ENCODE assay signal across 8 mouse cellular contexts in genomic region chr1:58677575-58677974, GRCm38 (mm10). TPM values are rescaled to one million over a fixed set of nuclear protein-coding genes. Genes with fewer than 3 reads are reported as not detected.
DNase-seq lines count a peak whose midpoint lies in the region; ATAC-seq and TF ChIP-seq lines count a peak whose summit lies in the region.

No protein-coding gene starts in this region.

- no peak overlapping the region for H3K4me2 ChIP-seq in liver, embryonic 11.5 days

- H3K36me3 ChIP-seq in liver, adult 2 months (ENCODE audit: control insufficient read depth, insufficient read depth, low read length), result no peaks in the 10 kb centered on the region
- no peaks in the 10 kb centered on the region for H3K36me3 ChIP-seq in liver, embryonic 11.5 days (ENCODE audit: control insufficient read depth, insufficient read depth, low read length)

- H3K9ac ChIP-seq in liver, adult 2 months (ENCODE audit: low read depth, low read length), result no peak overlapping the region
- no peak overlapping the region for H3K9ac ChIP-seq in liver, embryonic 11.5 days (ENCODE audit: low read depth, low read length)

- DNase-seq in adrenal gland, postnatal 10 days, result peak; percentile 41
- no peak for DNase-seq in adrenal gland, adult 2 months
- DNase-seq in liver, adult 2 months (ENCODE audit: extremely low read depth, low read depth, low spot score), result peak; percentile 27
- DNase-seq in liver, embryonic 11.5 days (ENCODE audit: low spot score), result no peak
- peak; percentile 38 for DNase-seq in c-Kit-positive CD71-positive TER-119-positive erythroid progenitor cells, embryonic 14.5 days (ENCODE audit: low spot score)
- no peak for DNase-seq in ovary, postnatal 36 days (ENCODE audit: low spot score)

- H3K79me2 ChIP-seq in liver, adult 2 months (ENCODE audit: control insufficient read depth, insufficient read depth, low read length), result no peaks in the 10 kb centered on the region

- TF ChIP-seq POLR2A in liver, adult 2 months (IDR thresholded peaks at IDR 0.05; ENCODE audit: extremely low read depth, insufficient read depth, low read length), result no peak

- H3K4me1 ChIP-seq in liver, adult 2 months (ENCODE audit: control insufficient read depth, insufficient read depth, low read length), result no peaks in the 10 kb centered on the region
- no peaks in the 10 kb centered on the region for H3K4me1 ChIP-seq in liver, embryonic 11.5 days (replicated peaks; ENCODE audit: control insufficient read depth, insufficient read depth, low read length)

- H3K4me3 ChIP-seq in liver, adult 2 months (ENCODE audit: insufficient read depth, low read depth, low read length), result no peak overlapping the region
- no peak overlapping the region for H3K4me3 ChIP-seq in liver, embryonic 11.5 days (ENCODE audit: low read depth, low read length)

- 87% methylated on average over 1 of the region's 1 CpGs for WGBS in liver, adult 2 months
- WGBS in liver, embryonic 11.5 days, result 76% methylated on average over 1 of the region's 1 CpGs

- TF ChIP-seq CTCF in liver, adult 2 months (IDR thresholded peaks at IDR 0.05; ENCODE audit: low read depth, low read length), result peak; percentile 28; the same call in 1 of the 2 replicates

- H3K27ac ChIP-seq in liver, adult 2 months (replicated peaks; ENCODE audit: insufficient read depth, low read depth, low read length), result no peak overlapping the region
- H3K27ac ChIP-seq in liver, embryonic 11.5 days (ENCODE audit: low read depth, low read length), result no peak overlapping the region

- no peaks in the 10 kb centered on the region for H3K27me3 ChIP-seq in liver, adult 2 months (ENCODE audit: control insufficient read depth, insufficient read depth, low read length)
- no peaks in the 10 kb centered on the region for H3K27me3 ChIP-seq in liver, embryonic 11.5 days (replicated peaks; ENCODE audit: control insufficient read depth, insufficient read depth, low read length)

- no peaks in the 10 kb centered on the region for H3K9me3 ChIP-seq in liver, embryonic 11.5 days (ENCODE audit: control insufficient read depth, low read length)

- no peak for ATAC-seq in liver, embryonic 11.5 days (replicated peaks; ENCODE audit: low FRiP score)
- ATAC-seq in hematopoietic stem cell, adult 5-6 weeks (replicated peaks in 1 of 2; ENCODE audit: insufficient read depth in 1 of 2, low FRiP score in 2 of 2, low TSS enrichment in 1 of 2, low read depth in 1 of 2, poor library complexity in 2 of 2, severe bottlenecking in 2 of 2), result peak; percentile 32 to 56; a peak in 2 of 4 replicates
- ATAC-seq in monocyte, adult 5-6 weeks (replicated peaks; ENCODE audit: insufficient number of reproducible peaks, low FRiP score, low TSS enrichment, poor library complexity, severe bottlenecking), result 0 out of 2 replicates have a peak, but pooled peaks have one; percentile 18

RNA-seq across cellular contexts. Expression of gene Als2cr12, which starts 18.2 kb away (rescaled TPM):
- total RNA-seq in adrenal gland, postnatal 10 days (2021), result 1 to 10 TPM; 4.8 to 6.2 TPM
- 1 to 10 TPM; 1.1 to 3.4 TPM for total RNA-seq in adrenal gland, adult 2 months (2021)
- polyA plus RNA-seq in adrenal gland, adult 2 months (2012; rRNA removed), result 0.46 TPM in 1 of 2 replicates, not detected in the other
- 0.13 and 0.74 TPM in 2 replicates for total RNA-seq in liver, adult 2 months (2014; rRNA removed)
- 0.07 TPM in 1 of 2 replicates, not detected in the other for polyA plus RNA-seq in liver, adult 2 months (2012; rRNA removed)
- not detected in 2 replicates for polyA plus RNA-seq in liver, embryonic 11.5 days (2014; fragmentation: Nextera tagmentation; extraction: Ambion mirVana)
- total RNA-seq in hematopoietic stem cell, adult 5-6 weeks (2017), result not detected in 2 replicates
- not detected in 3 replicates for total RNA-seq in monocyte, adult 5-6 weeks (2017)

RNA-seq across cellular contexts. Expression of gene Cflar, which starts 33.7 kb away (rescaled TPM):
- total RNA-seq in adrenal gland, postnatal 10 days (2021), result 100 to 1,000 TPM; 101 to 102 TPM
- 100 to 1,000 TPM in 1 of 2 experiments, 10 to 100 TPM in 1; 97.4 to 113 TPM for total RNA-seq in adrenal gland, adult 2 months (2021)
- polyA plus RNA-seq in adrenal gland, adult 2 months (2012; rRNA removed), result 37.3 and 41.7 TPM in 2 replicates
- total RNA-seq in liver, adult 2 months (2014; rRNA removed), result 95.0 and 98.7 TPM in 2 replicates
- polyA plus RNA-seq in liver, adult 2 months (2012; rRNA removed), result 43.5 and 45.7 TPM in 2 replicates
- 18.6 and 20.4 TPM in 2 replicates for polyA plus RNA-seq in liver, embryonic 11.5 days (2014; fragmentation: Nextera tagmentation; extraction: Ambion mirVana)
- total RNA-seq in hematopoietic stem cell, adult 5-6 weeks (2017), result 89.9 and 127 TPM in 2 replicates
- total RNA-seq in monocyte, adult 5-6 weeks (2017), result 127 to 227 TPM (median 128 TPM) in 3 replicates

Comparison
In these comparisons a context has a peak if more than half of its experiments do, and no peak if none do; other contexts are left out.
1. DNase-seq: peak in adrenal gland, postnatal 10 days (single experiment), liver, adult 2 months (single experiment) and c-Kit-positive CD71-positive TER-119-positive erythroid progenitor cells, embryonic 14.5 days (single experiment); none in adrenal gland, adult 2 months (single experiment), liver, embryonic 11.5 days (single experiment) and ovary, postnatal 36 days (single experiment).